Mouse (Mus musculus): Measurements from ENCODE around the gene Serinc2. TPM values are rescaled to one million over a fixed set of nuclear protein-coding genes. Genes with fewer than 3 reads are reported as not detected.

Gene Serinc2
- polyA plus RNA-seq, 1 experiment = not detected

DNA sequence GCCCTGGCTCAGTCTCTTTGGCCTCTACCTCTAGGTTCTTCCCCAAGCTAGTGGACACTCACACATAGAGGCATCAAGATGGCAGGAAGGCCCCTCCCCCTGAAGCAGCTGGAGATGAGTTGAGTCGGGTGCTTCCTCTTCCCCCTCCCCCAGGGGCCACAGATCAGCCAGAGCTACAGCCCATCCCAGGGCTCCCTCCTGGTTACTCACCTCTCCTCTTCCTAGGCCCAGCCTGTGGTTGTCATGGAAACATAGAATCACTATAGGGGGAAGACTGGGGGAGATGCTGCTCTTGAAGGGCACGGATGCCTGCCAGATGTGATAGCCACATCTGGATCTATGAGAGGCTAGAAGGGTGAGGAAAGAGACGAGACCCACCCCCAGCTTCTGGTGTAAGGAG lies 25.7 kb upstream of the Serinc2 start:
- H3K4me3 ChIP-seq (ENCODE audit: insufficient read depth, low read depth, low read length) = no peak overlapping the region
- WGBS = 32% methylated on average over 3 of the region's 3 CpGs
- peaks cover 27% of the 10 kb centered on the region for H3K4me1 ChIP-seq (ENCODE audit: control insufficient read depth, insufficient read depth, low read length)
- H3K27ac ChIP-seq (ENCODE audit: insufficient read depth, low read depth, low read length) = no peak overlapping the region
- TF ChIP-seq POLR2A (IDR thresholded peaks at IDR 0.05; ENCODE audit: insufficient read depth, low read depth, low read length) = no peak

DNA sequence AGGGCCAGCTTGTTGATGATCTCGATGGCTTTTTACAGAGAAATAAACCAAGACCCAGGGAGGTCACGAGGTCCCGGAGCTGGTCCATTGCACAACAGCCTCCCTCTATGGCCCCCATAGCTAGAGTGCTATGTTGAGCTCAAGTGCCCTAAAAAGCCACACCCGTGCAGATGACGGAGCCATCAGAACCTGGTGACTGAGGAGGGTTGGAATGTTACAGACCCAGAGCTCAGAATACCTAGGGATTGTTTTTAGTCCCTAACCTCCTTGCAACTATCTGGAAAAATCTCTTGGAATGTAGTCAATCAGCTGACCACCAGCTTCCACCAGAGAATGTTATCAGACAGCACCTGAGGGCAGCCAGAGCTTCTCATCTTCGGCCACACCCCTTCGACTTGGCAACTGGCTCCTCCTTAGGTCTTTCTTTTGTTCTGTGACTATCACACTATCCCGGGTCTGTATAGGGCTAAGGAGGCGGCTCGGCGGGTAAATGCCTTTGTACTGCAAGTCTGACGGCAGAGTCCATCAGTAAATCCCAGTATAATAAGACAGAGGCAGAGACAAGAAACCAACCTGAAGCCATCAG lies 23.4 kb upstream of the Serinc2 start:
- 76% methylated on average over 12 of the region's 12 CpGs for WGBS
- TF ChIP-seq POLR2A (IDR thresholded peaks at IDR 0.05; ENCODE audit: insufficient read depth, low read depth, low read length) (no peak), CTCF (IDR thresholded peaks at IDR 0.05; ENCODE audit: insufficient read depth, low read depth, low read length) (no peak)
- H3K4me1 ChIP-seq (ENCODE audit: control insufficient read depth, insufficient read depth, low read length) = peaks cover 12% of the 10 kb centered on the region
- no peak overlapping the region for H3K4me3 ChIP-seq (ENCODE audit: insufficient read depth, low read depth, low read length)
- no peak overlapping the region for H3K27ac ChIP-seq (ENCODE audit: insufficient read depth, low read depth, low read length)

DNA sequence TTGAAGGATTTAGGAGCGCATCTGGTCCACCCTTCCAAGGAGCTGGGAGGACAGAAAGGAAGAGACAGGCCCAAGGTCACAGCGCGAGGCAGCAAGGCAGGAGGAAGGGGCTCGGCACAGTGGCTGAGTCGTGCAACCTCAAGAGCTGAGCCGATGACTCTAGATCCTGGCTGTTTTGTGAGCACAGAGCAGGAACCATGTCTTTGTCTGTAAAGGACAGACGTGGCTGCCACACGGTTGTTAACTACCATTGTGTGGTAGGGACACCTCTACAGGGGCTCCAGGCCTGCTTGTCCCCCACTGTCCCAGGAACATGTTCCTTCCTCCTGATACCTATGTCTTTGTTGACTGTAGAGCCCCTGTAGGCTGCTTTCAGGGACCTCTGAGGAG lies 20.6 kb upstream of the Serinc2 start:
- TF ChIP-seq CTCF (IDR thresholded peaks at IDR 0.05; ENCODE audit: insufficient read depth, low read depth, low read length) = no peak
- no peak for TF ChIP-seq POLR2A (IDR thresholded peaks at IDR 0.05; ENCODE audit: insufficient read depth, low read depth, low read length)
- Histone ChIP-seq H3K4me3 (ENCODE audit: insufficient read depth, low read depth, low read length) (no peak overlapping the region), H3K4me1 (ENCODE audit: control insufficient read depth, insufficient read depth, low read length) (peaks cover 10% of the 10 kb centered on the region), H3K27ac (ENCODE audit: insufficient read depth, low read depth, low read length) (no peak overlapping the region)
- 87% methylated on average over 8 of the region's 8 CpGs for WGBS

DNA sequence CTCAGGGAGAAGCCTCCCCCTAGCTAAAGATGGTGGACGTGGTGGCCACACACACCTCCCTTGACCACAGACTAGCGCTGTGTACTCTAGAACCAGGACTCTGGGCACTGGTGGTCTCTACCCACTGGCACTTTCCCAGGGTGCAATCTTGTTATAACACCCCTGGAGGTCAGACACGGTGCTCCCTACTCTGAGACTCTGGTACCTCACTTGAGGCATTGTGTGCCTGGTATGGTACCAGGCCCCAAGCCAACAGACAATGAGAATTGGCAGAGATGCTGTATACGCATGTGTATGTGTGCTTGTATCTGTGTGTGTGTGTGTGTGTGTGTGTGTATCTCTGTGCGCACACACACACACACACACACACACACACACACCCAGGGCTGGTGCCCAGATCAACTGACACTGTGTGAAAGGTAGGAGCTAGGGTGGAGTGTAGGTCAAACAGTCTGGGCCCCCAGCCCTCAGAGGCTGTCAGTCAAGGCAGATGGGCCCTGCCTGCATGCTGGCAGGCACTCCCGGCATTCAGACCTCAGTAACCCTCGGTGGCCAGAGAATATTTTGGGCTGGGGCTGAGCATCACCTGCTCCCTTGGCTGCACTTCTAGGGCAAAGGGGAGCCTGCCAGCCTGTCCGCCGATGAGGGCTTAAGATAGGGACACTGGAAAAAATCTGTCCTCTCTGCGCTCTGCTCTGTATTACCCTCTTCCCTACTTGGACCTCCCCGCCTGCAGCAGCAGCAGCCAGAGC lies 20.0 kb upstream of the Serinc2 start:
- Histone ChIP-seq H3K4me3 (ENCODE audit: insufficient read depth, low read depth, low read length) (no peak overlapping the region), H3K27ac (ENCODE audit: insufficient read depth, low read depth, low read length) (no peak overlapping the region), H3K4me1 (ENCODE audit: control insufficient read depth, insufficient read depth, low read length) (peaks cover 7% of the 10 kb centered on the region)
- 76% methylated on average over 11 of the region's 11 CpGs for WGBS
- TF ChIP-seq POLR2A (IDR thresholded peaks at IDR 0.05; ENCODE audit: insufficient read depth, low read depth, low read length) = no peak

DNA sequence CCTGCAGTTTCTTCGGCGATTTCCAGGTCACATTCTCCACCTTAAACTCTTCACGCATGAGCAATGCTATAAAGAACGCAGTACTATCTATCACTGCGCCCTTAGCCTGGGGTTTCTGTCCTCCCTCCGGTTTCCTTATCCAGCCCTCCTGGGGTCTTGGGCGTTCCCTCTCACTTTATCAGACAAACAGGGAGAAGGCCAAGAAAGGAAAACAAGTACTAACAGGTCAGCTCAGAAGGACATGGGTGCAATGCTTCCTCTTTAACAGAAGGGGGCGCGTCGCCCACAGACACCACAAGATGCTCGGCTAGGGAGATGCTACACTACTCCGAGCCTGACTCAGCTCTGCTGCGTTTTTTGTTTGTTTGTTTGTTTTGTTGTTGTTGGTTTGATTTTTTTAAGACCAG lies 18.1 kb upstream of the Serinc2 start:
- WGBS = 24% methylated on average over 13 of the region's 13 CpGs
- peaks cover 7% of the 10 kb centered on the region for H3K4me1 ChIP-seq (ENCODE audit: control insufficient read depth, insufficient read depth, low read length)
- TF ChIP-seq CTCF (IDR thresholded peaks at IDR 0.05; ENCODE audit: insufficient read depth, low read depth, low read length) = peak; percentile 47; the same call in 1 of the 2 replicates
- no peak for TF ChIP-seq POLR2A (IDR thresholded peaks at IDR 0.05; ENCODE audit: insufficient read depth, low read depth, low read length)
- H3K27ac ChIP-seq (ENCODE audit: insufficient read depth, low read depth, low read length) = no peak overlapping the region
- H3K4me3 ChIP-seq (ENCODE audit: insufficient read depth, low read depth, low read length) = no peak overlapping the region

DNA sequence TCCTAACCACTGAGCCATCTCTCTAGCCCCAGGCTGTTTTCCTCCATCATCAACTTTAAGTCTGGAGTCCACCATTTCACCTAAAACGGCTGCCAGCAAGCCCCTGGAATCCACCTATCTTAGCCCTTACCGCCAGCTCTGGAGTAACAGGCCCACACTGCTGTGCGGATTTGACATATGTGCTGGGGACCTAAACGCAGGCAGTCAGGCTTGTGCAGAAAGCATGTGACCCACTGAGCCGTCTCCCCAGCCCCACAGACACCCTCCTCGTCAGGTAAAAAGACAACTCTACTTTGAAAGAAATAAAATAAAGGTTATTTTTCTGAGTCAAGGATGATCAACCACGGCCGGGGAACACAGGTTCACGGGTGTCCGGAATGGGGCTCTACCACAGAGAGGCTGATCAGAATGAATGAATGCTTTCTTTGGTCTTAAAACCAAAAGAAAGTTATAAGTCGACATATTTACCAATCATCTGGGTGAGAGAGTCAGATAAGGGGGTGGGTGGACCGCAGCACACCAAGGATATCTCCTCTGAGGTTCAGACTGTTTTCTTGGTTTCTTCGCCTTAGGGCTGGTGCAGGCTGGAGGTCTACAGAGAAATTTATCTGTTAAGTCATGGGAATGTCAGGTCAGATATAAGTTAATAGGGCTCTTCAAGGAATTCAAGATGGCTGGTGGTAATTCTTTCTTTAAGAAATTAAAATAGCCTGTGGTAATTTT lies 17.4 kb upstream of the Serinc2 start:
- no peak overlapping the region for H3K27ac ChIP-seq (ENCODE audit: insufficient read depth, low read depth, low read length)
- WGBS = 93% methylated on average over 13 of the region's 13 CpGs
- TF ChIP-seq POLR2A (IDR thresholded peaks at IDR 0.05; ENCODE audit: insufficient read depth, low read depth, low read length) = no peak
- TF ChIP-seq CTCF (IDR thresholded peaks at IDR 0.05; ENCODE audit: insufficient read depth, low read depth, low read length) = no peak

DNA sequence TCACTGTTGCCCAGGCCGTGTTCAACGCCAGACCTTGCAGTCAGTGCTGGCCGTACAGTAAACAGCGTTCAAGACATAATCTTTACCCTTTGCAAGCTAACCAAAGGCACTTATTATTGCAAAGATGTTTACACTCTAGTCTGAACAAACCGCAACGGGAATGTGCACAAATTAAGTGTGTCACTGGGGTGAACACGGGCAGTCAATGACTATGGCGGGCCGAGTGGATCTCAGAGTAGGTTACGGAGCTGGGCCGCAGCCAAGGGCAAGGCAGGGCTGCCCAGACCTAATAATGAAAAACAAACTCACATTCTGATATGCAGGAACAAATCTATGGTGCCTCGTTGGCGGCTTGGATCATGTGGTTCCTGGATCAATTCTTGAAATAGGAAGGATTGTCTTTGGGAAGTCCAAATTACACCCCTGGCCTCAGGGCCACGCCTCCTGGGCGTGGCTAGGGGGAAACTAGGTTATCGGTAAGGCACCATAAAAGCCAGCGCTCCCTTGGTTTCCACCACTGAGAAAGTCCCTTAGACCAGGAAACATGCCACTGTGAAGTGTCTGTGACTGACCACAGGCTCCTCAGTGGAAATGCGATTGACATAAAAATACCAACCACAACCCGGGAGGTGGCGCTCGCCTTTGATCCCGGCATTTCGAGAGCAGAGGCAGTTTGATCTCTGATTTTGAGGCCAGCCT lies 16.2 kb upstream of the Serinc2 start:
- H3K4me3 ChIP-seq (ENCODE audit: insufficient read depth, low read depth, low read length) = no peak overlapping the region
- peaks cover 7% of the 10 kb centered on the region for H3K4me1 ChIP-seq (ENCODE audit: control insufficient read depth, insufficient read depth, low read length)
- TF ChIP-seq CTCF (IDR thresholded peaks at IDR 0.05; ENCODE audit: insufficient read depth, low read depth, low read length) = no peak
- TF ChIP-seq POLR2A (IDR thresholded peaks at IDR 0.05; ENCODE audit: insufficient read depth, low read depth, low read length) = no peak
- 49% methylated on average over 23 of the region's 23 CpGs for WGBS
- H3K27ac ChIP-seq (ENCODE audit: insufficient read depth, low read depth, low read length) = no peak overlapping the region

More for the DNA sequence above, 17.4 kb upstream of the Serinc2 start:
- H3K4me3 ChIP-seq (ENCODE audit: insufficient read depth, low read depth, low read length) = no peak overlapping the region
- H3K4me1 ChIP-seq (ENCODE audit: control insufficient read depth, insufficient read depth, low read length) = peaks cover 7% of the 10 kb centered on the region

DNA sequence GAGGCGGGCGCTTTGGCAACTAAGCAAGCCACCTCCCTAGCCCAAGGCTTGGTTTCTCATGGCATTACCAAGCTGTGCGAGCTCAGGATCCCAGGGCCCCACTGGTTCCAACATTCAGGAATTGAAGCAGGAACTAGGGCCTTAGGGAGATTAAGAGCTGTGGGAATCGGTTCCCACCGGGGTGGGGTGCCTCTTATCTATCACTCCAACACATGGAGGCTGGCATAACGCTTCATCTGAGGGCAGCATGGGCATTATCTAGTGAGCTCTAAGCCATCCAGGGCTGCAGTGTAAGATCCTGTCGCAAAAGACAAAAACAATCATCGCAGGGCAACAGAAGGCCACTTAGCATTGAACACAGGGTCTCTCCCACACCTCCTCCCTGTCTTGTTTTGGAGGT lies 15.5 kb upstream of the Serinc2 start:
- peaks cover 7% of the 10 kb centered on the region for H3K4me1 ChIP-seq (ENCODE audit: control insufficient read depth, insufficient read depth, low read length)
- 87% methylated on average over 8 of the region's 8 CpGs for WGBS
- no peak for TF ChIP-seq POLR2A (IDR thresholded peaks at IDR 0.05; ENCODE audit: insufficient read depth, low read depth, low read length)
- TF ChIP-seq CTCF (IDR thresholded peaks at IDR 0.05; ENCODE audit: insufficient read depth, low read depth, low read length) = no peak
- H3K4me3 ChIP-seq (ENCODE audit: insufficient read depth, low read depth, low read length) = no peak overlapping the region
- H3K27ac ChIP-seq (ENCODE audit: insufficient read depth, low read depth, low read length) = no peak overlapping the region

DNA sequence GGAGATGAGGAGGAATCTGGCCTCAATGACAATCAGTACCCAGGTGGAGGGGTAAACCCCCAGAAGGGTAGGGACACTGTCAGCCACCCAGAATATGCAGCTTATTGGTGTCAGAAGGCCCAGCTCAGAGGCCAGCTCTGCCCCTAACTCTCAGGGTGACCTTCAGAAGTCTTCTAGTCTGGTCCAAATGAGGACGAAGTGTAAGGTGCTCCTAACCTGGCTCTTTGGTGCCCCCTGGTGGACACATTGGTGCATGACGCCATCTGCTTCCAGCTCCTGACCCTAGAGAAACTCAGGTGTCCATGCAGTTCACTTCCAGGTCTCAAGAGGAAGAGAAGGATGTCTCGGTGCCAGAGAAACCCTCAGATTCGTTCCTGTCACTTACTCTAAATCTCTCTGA lies 13.3 kb upstream of the Serinc2 start:
- Histone ChIP-seq H3K4me1 (ENCODE audit: control insufficient read depth, insufficient read depth, low read length) (peaks cover 7% of the 10 kb centered on the region), H3K4me3 (ENCODE audit: insufficient read depth, low read depth, low read length) (no peak overlapping the region), H3K27ac (ENCODE audit: insufficient read depth, low read depth, low read length) (no peak overlapping the region)
- TF ChIP-seq POLR2A (IDR thresholded peaks at IDR 0.05; ENCODE audit: insufficient read depth, low read depth, low read length) (no peak), CTCF (IDR thresholded peaks at IDR 0.05; ENCODE audit: insufficient read depth, low read depth, low read length) (peak; percentile 87)
- 4% methylated on average over 4 of the region's 4 CpGs for WGBS
